Mouse (Mus musculus): ENCODE measurements around the gene Smpd2.

The Smpd2 gene

GRCm38 (mm10) chr10:41451656-41452055, 38.5 kb downstream of the Smpd2 start:
- no peak for DNase-seq (ENCODE audit: low spot score in 2 of 2)

GRCm38 (mm10) chr10:41450780-41451522, 39.2 kb downstream of the Smpd2 start:
- DNase-seq (ENCODE audit: low spot score in 2 of 2) = no peak

- DNase-seq (ENCODE audit: low spot score in 2 of 2) = peak; percentile 79 to 90
These were observed 40.0 kb downstream of the Smpd2 start, which contains the start of gene Zbtb24 for GRCm38 (mm10) chr10:41450137-41450670. Zbtb24 (plus strand) TSS chr10:41450383.

GRCm38 (mm10) chr10:41449684-41450083, 40.5 kb downstream of the Smpd2 start:
- DNase-seq (ENCODE audit: low spot score in 2 of 2) = no peak

GRCm38 (mm10) chr10:41448216-41448615, 42.0 kb downstream of the Smpd2 start:
- no peak for DNase-seq (ENCODE audit: low spot score in 2 of 2)
